Mouse (Mus musculus): ENCODE measurements around the gene Becn1. TPM values are rescaled to one million over a fixed set of nuclear protein-coding genes. Genes with fewer than 3 reads are reported as not detected.

Becn1 gene
- total RNA-seq, 2 experiments from 2014 or later: 141 to 144 TPM

- peak; percentile 44 for DNase-seq
- intact Hi-C loops (cut with DNase I): loop anchor here (5.0 kb wide), 1 partner anchor 34 kb away; no protein-coding TSS in a partner anchor
Observed at GRCm38 (mm10) chr11:101245855-101246701, 56.0 kb downstream of the Becn1 start, which contains the start of gene Ramp2. Ramp2 (plus strand) TSS chr11:101246028.

GRCm38 (mm10) chr11:101245071-101245470, 57.0 kb downstream of the Becn1 start:
- intact Hi-C loops (cut with DNase I): loop anchor here (5.0 kb wide), 1 partner anchor 33 kb away; no protein-coding TSS in a partner anchor
- DNase-seq: no peak

GRCm38 (mm10) chr11:101238071-101238647, 63.9 kb downstream of the Becn1 start:
- intact Hi-C loops (cut with DNase I): no loop called here
- DNase-seq: peak; percentile 72

GRCm38 (mm10) chr11:101236782-101237181, 65.3 kb downstream of the Becn1 start:
- intact Hi-C loops (cut with DNase I): no loop called here

More at GRCm38 (mm10) chr11:101236782-101237181, 65.3 kb downstream of the Becn1 start:
- no peak for DNase-seq

Other genes with a start within 250 kb of the Becn1 start
- gene Naglu, start 232.3 kb downstream of the Becn1 start, total RNA-seq (2021): 1 to 10 TPM; 8.3 to 9.6 TPM
- gene Hsd17b1, start 223.9 kb downstream of the Becn1 start, total RNA-seq (2021): under 1 TPM; 0.52 to 0.76 TPM
- gene Coasy, start 219.7 kb downstream of the Becn1 start, total RNA-seq (2021): 10 to 100 TPM; 28.3 to 32.0 TPM
- 10 to 100 TPM; 39.0 to 47.3 TPM for gene Mlx, start 215.0 kb downstream of the Becn1 start, total RNA-seq (2021)
- gene Psmc3ip, start 206.8 kb downstream of the Becn1 start, total RNA-seq (2021): 1 to 10 TPM; 7.7 to 9.1 TPM
- gene Retreg3, start 182.4 kb downstream of the Becn1 start, total RNA-seq (2021): 10 to 100 TPM; 48.9 to 49.2 TPM
- gene Tubg1, start 182.3 kb downstream of the Becn1 start, total RNA-seq (2021): 10 to 100 TPM; 42.9 TPM
- gene Tubg2, start 146.4 kb downstream of the Becn1 start, total RNA-seq (2021): 10 to 100 TPM; 38.6 to 41.6 TPM
- gene Cntnap1, start 131.8 kb downstream of the Becn1 start, total RNA-seq (2021): 1 to 10 TPM; 4.8 to 7.4 TPM
- gene Plekhh3, start 130.9 kb downstream of the Becn1 start, total RNA-seq (2021): 1 to 10 TPM; 5.6 to 6.1 TPM
- not detected for gene Ccr10, start 126.8 kb downstream of the Becn1 start, total RNA-seq (2021)
- gene Ezh1, start 75.8 kb downstream of the Becn1 start, total RNA-seq (2021): 10 to 100 TPM; 34.3 to 36.6 TPM
- 10 to 100 TPM; 56.2 to 64.0 TPM for gene Ramp2, start 56.3 kb downstream of the Becn1 start, total RNA-seq (2021)
- gene Vps25, start 48.6 kb downstream of the Becn1 start, total RNA-seq (2021): 10 to 100 TPM; 76.2 to 77.1 TPM
- gene Wnk4, start 41.7 kb downstream of the Becn1 start, total RNA-seq (2021): 1 to 10 TPM; 5.4 to 6.2 TPM
- under 1 TPM; 0.30 to 0.68 TPM for gene Cntd1, start 23.3 kb downstream of the Becn1 start, total RNA-seq (2021)
- gene Coa3, start 23.2 kb downstream of the Becn1 start, total RNA-seq (2021): 10 to 100 TPM; 80.2 to 87.2 TPM
- gene Psme3, start 13.9 kb upstream of the Becn1 start, total RNA-seq (2021): 100 to 1,000 TPM in 1 of 2 experiments, 10 to 100 TPM in 1; 95.9 to 109 TPM
- 1 to 10 TPM; 6.2 to 6.6 TPM for gene Aoc2, start 22.8 kb upstream of the Becn1 start, total RNA-seq (2021)
- 1 to 10 TPM; 1.4 to 1.8 TPM for gene Aoc3, start 28.3 kb upstream of the Becn1 start, total RNA-seq (2021)
- not detected for gene G6pc, start 65.3 kb upstream of the Becn1 start, total RNA-seq (2021)
- 10 to 100 TPM; 50.3 to 52.5 TPM for gene Aarsd1, start 115.3 kb upstream of the Becn1 start, total RNA-seq (2021)
- 1 to 10 TPM; 4.5 to 6.5 TPM for gene Gm27029, start 122.5 kb upstream of the Becn1 start, total RNA-seq (2021)
- 10 to 100 TPM; 22.9 to 23.5 TPM for gene Rundc1, start 122.8 kb upstream of the Becn1 start, total RNA-seq (2021)
- gene Ptges3l, start 123.0 kb upstream of the Becn1 start, total RNA-seq (2021): 1 to 10 TPM; 1.2 to 2.4 TPM
- gene Rpl27, start 140.0 kb upstream of the Becn1 start, total RNA-seq (2021): 10 to 100 TPM; 68.9 to 71.3 TPM
- gene Ifi35, start 146.1 kb upstream of the Becn1 start, total RNA-seq (2021): 1 to 10 TPM in 1 of 2 experiments, under 1 TPM in 1; 0.84 to 1.4 TPM
- gene Rnd2, start 162.7 kb upstream of the Becn1 start, total RNA-seq (2021): 10 to 100 TPM; 70.3 to 72.3 TPM
- 100 to 1,000 TPM; 107 to 112 TPM for gene Vat1, start 163.9 kb upstream of the Becn1 start, total RNA-seq (2021)
- gene Brca1, start 249.7 kb upstream of the Becn1 start, total RNA-seq (2021): 1 to 10 TPM; 2.8 to 3.3 TPM
- 100 to 1,000 TPM; 109 to 157 TPM for gene Nbr1, start 249.9 kb upstream of the Becn1 start, total RNA-seq (2021)